Mouse (Mus musculus): ENCODE results near the gene Ahsa1. TPM values are rescaled to one million over a fixed set of nuclear protein-coding genes. Genes with fewer than 3 reads are reported as not detected.

Ahsa1 gene
- polyA plus RNA-seq, 1 experiment from 2014 or later: 222 TPM

DNA sequence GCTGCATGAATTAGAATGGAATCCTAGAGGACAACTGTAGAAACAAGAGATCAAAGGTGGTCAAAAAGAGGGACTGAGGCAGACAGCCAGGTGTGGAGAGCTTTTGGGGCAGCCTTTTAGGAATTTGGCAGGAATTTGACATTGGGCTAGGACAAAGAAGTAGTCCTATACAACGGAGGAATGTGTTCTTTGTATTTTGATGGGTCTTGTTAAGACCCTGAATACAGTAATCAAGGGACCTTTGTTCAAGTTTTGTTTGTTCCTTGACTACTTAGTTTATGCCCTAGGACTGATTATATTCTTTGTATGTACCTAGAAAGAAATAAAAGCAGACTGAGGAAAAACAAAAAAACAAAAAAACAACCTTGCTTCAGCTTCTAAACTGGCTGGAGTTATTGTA lies 51.7 kb downstream of the Ahsa1 start:
- no peaks in the 10 kb centered on the region for H3K4me1 ChIP-seq
- H3K9ac ChIP-seq: no peak overlapping the region
- H3K4me2 ChIP-seq (replicated peaks): no peak overlapping the region
- 51% methylated on average over 1 of the region's 1 CpGs for WGBS
- no peak overlapping the region for H3K4me3 ChIP-seq
- H3K9me3 ChIP-seq: no peaks in the 10 kb centered on the region
- no peaks in the 10 kb centered on the region for H3K27me3 ChIP-seq
- H3K36me3 ChIP-seq: no peaks in the 10 kb centered on the region
- no peak overlapping the region for H3K27ac ChIP-seq
- ATAC-seq (ENCODE audit: insufficient number of reproducible peaks, insufficient read depth, low FRiP score, low TSS enrichment): no peak

- ATAC-seq (ENCODE audit: insufficient number of reproducible peaks, insufficient read depth, low FRiP score, low TSS enrichment): no peak
- Histone ChIP-seq H3K9ac (no peak overlapping the region), H3K27ac (no peak overlapping the region), H3K36me3 (no peaks in the 10 kb centered on the region), H3K4me3 (no peak overlapping the region), H3K9me3 (no peaks in the 10 kb centered on the region), H3K27me3 (no peaks in the 10 kb centered on the region), H3K4me2 (replicated peaks) (no peak overlapping the region), H3K4me1 (no peaks in the 10 kb centered on the region)
- 71% methylated on average over 3 of the region's 3 CpGs for WGBS
Measured at GRCm38 (mm10) chr12:87319229-87319628, 53.0 kb downstream of the Ahsa1 start.

Small RNA genes lying within 50 kb of the gene (microRNA-seq; reads per million reads assigned to microRNA genes)
- not detected for gene Gm47293

Other genes starting within 250 kb of the Ahsa1 start
- gene Tmem63c, start 245.1 kb upstream of the Ahsa1 start, polyA plus RNA-seq (2016; fragmentation: Nextera tagmentation; extraction: Ambion mirVana): 0.26 and 0.76 TPM in 2 replicates
- 0.39 and 0.42 TPM in 2 replicates for gene Ngb, start 163.9 kb upstream of the Ahsa1 start, polyA plus RNA-seq (2016; fragmentation: Nextera tagmentation; extraction: Ambion mirVana)
- 29.5 and 32.5 TPM in 2 replicates for gene Gstz1, start 119.3 kb upstream of the Ahsa1 start, polyA plus RNA-seq (2016; fragmentation: Nextera tagmentation; extraction: Ambion mirVana)
- 15.4 and 17.3 TPM in 2 replicates for gene Pomt2, start 118.5 kb upstream of the Ahsa1 start, polyA plus RNA-seq (2016; fragmentation: Nextera tagmentation; extraction: Ambion mirVana)
- 0.52 and 1.8 TPM in 2 replicates for gene Samd15, start 66.8 kb upstream of the Ahsa1 start, polyA plus RNA-seq (2016; fragmentation: Nextera tagmentation; extraction: Ambion mirVana)
- gene Tmed8, start 66.0 kb upstream of the Ahsa1 start, polyA plus RNA-seq (2016; fragmentation: Nextera tagmentation; extraction: Ambion mirVana): 3.6 and 3.8 TPM in 2 replicates
- gene Noxred1, start 27.7 kb upstream of the Ahsa1 start, polyA plus RNA-seq (2016; fragmentation: Nextera tagmentation; extraction: Ambion mirVana): 0.77 and 0.89 TPM in 2 replicates
- 55.1 and 57.9 TPM in 2 replicates for gene Vipas39, start 223 bp upstream of the Ahsa1 start, polyA plus RNA-seq (2016; fragmentation: Nextera tagmentation; extraction: Ambion mirVana)
- 1.0 and 1.4 TPM in 2 replicates for gene Ism2, start 33.2 kb downstream of the Ahsa1 start, polyA plus RNA-seq (2016; fragmentation: Nextera tagmentation; extraction: Ambion mirVana)
- 66.4 and 74.9 TPM in 2 replicates for gene Sptlc2, start 121.9 kb downstream of the Ahsa1 start, polyA plus RNA-seq (2016; fragmentation: Nextera tagmentation; extraction: Ambion mirVana)
- 278 and 300 TPM in 2 replicates for gene Slirp, start 177.4 kb downstream of the Ahsa1 start, polyA plus RNA-seq (2016; fragmentation: Nextera tagmentation; extraction: Ambion mirVana)
- gene Alkbh1, start 177.5 kb downstream of the Ahsa1 start, polyA plus RNA-seq (2016; fragmentation: Nextera tagmentation; extraction: Ambion mirVana): 73.2 and 76.0 TPM in 2 replicates
- 142 and 147 TPM in 2 replicates for gene Snw1, start 205.8 kb downstream of the Ahsa1 start, polyA plus RNA-seq (2016; fragmentation: Nextera tagmentation; extraction: Ambion mirVana)
- not detected in 2 replicates for gene Gm5788, start 228.2 kb downstream of the Ahsa1 start, polyA plus RNA-seq (2016; fragmentation: Nextera tagmentation; extraction: Ambion mirVana)
- gene Gm8300, start 247.8 kb downstream of the Ahsa1 start, polyA plus RNA-seq (2016; fragmentation: Nextera tagmentation; extraction: Ambion mirVana): not detected in 2 replicates

Data from embryonic facial prominence, embryonic 12.5 days (tissue).